Mouse (Mus musculus) mesoderm, embryonic 11.5 days (tissue): ENCODE measurements around the gene Shank1.

Experiments used
- DNase-seq: peaks from one replicate; pipeline ENCODE4 v3.0.0-alpha.2; 2012; ENCODE audit warnings: low read depth, low spot score

Gene Shank1

GRCm38 (mm10) chr7:44373889-44374652, 64.0 kb downstream of the Shank1 start:
- peak; percentile 81 for DNase-seq

GRCm38 (mm10) chr7:44374756-44375155, 64.7 kb downstream of the Shank1 start:
- no peak for DNase-seq

- no peak for DNase-seq
These were observed 65.2 kb downstream of the Shank1 start for GRCm38 (mm10) chr7:44375207-44375606.

GRCm38 (mm10) chr7:44375793-44376192, 65.7 kb downstream of the Shank1 start:
- DNase-seq = no peak

GRCm38 (mm10) chr7:44378290-44378689, 68.2 kb downstream of the Shank1 start:
- no peak for DNase-seq

- DNase-seq = no peak
These were observed 72.5 kb downstream of the Shank1 start for GRCm38 (mm10) chr7:44382541-44382940.

- DNase-seq = peak; percentile 73
These were observed 74.1 kb downstream of the Shank1 start, which contains the start of gene Syt3 for GRCm38 (mm10) chr7:44383980-44384715. Gene Syt3 (plus strand): TSS chr7:44384102.

- no peak for DNase-seq
These were observed 74.6 kb downstream of the Shank1 start for GRCm38 (mm10) chr7:44384716-44385059.

- no peak for DNase-seq
These were observed 75.7 kb downstream of the Shank1 start, which contains the start of gene 1700008O03Rik for GRCm38 (mm10) chr7:44385720-44386119. Gene 1700008O03Rik (minus strand): TSS chr7:44385820.

- DNase-seq = no peak
These were observed 81.8 kb downstream of the Shank1 start for GRCm38 (mm10) chr7:44391831-44392230.

GRCm38 (mm10) chr7:44392341-44392740, 82.3 kb downstream of the Shank1 start:
- no peak for DNase-seq

GRCm38 (mm10) chr7:44393284-44393683, 83.2 kb downstream of the Shank1 start:
- DNase-seq = no peak

GRCm38 (mm10) chr7:44398570-44398969, 88.5 kb downstream of the Shank1 start:
- no peak for DNase-seq

GRCm38 (mm10) chr7:44401673-44402072, 91.6 kb downstream of the Shank1 start:
- DNase-seq = no peak

- DNase-seq = peak; percentile 100
These were observed 95.4 kb downstream of the Shank1 start for GRCm38 (mm10) chr7:44405346-44406014.

GRCm38 (mm10) chr7:44406015-44406355, 95.9 kb downstream of the Shank1 start:
- DNase-seq = no peak
